Mouse (Mus musculus) CD4-positive, CD25-positive, alpha-beta regulatory T cell, adult 4 months (primary cell): ENCODE measurements around the gene Nudt14. TPM values are rescaled to one million over a fixed set of nuclear protein-coding genes. Genes with fewer than 3 reads are reported as not detected.

Source experiments
- ATAC-seq: one replicate; pipeline ENCODE4 v1.8.0; 2017
- polyA plus RNA-seq, 2 experiments: library from polyadenylated mRNA; unstranded; fragments of 100-300 nt; shearing (Covaris generic); gene quantifications; one replicate each; pipeline ENCODE4 v1.2.1; 2017

Gene Nudt14
- polyA plus RNA-seq, 2 experiments from 2014 or later = 38.1 to 42.5 TPM

DNA sequence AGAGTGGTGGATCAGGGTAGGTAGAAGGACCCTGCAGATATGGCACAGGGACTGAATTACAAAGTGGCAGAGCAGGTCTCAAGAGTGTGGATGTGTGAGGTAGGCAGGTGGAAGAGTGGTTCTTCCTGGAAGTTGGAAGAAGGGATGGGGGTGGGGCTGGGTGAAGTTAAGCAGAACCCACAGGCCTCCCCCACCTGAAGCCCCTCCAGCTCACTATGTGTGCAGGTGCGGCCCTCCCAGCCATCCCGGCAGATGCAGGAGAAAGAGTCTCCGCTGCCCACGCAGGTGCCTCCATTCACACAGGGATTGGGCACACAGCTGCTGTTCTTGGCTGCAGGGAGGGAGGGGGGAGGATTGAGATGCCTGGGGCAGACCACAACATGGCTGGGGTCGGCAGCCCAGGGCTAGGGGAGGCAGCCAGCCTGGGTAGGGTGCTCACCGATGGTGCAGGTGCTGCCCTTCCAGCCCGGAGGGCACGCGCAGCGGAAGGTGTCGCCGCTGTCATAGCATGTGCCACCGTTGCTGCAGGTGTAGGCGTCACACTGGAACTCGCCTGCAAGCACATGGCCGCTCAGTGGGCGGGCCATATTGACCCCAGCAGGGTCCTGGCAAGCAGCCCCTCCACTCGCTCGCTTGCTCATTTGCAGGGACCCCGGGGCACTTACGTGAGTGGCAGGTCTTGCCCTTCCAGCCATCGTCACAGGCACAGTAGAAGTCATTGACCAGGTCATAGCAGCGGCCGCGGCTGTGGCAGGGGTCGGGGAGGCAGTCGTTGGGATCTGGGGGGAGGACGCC is 28.8 kb downstream of the Nudt14 start:
- no peak for ATAC-seq

DNA sequence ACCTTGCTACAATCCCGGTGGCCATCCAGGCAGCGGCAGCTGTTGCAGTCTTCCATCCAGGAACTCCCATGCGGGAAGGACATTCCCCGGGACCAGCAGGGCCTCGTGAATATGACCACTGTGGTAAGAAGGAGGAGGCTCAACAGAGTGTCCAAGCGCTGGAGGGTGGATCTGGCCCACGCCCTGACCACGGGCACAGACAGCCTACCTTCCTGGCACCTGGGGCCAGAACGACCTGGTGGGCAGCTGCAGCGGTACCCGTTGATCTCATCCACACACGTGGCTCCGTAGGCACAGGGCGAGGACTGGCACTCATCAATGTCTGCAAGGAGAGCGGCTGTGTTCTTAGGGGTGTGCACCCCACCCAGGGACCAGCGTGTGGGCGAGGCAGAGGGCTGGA is 30.2 kb downstream of the Nudt14 start:
- ATAC-seq = no peak

DNA sequence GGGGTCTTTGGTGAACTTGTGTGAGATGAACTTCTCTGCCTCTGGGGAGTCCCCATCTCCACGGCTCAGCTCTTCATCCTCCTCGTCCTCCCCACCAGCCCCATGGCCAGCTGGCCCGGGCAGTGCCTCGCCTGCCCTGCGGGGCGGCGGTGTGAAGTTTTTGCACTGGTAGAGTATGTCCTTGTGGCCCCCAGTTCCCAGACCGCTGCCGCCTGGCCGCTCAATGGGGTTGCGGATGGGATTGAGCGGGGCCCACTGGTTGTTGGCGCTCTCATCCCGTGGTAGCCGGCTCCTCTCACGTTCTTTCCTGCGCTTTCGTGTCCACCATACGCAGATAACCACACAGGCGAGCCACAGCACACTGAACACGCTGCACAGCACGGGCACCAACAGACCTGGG is 32.9 kb downstream of the Nudt14 start:
- ATAC-seq = no peak

DNA sequence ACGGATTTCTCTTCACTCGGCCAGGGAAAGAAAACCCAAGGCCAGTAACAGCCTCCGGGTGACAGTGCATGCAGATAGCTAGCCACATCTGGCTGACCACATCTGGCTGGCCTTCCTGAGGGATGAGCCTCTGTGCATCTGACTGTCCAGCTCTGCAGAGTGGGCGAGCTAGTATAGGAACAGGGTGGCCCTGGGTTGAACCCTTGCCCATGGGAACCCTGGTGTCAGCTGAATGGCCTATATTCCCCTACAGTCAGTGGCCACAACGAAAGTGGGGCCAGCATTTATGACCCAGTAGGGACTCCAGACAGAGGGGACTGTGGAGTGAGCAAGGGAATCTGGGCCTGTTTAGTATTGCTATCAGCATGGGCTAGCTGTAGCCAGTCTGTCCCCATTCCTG is 36.9 kb downstream of the Nudt14 start:
- ATAC-seq = no peak

DNA sequence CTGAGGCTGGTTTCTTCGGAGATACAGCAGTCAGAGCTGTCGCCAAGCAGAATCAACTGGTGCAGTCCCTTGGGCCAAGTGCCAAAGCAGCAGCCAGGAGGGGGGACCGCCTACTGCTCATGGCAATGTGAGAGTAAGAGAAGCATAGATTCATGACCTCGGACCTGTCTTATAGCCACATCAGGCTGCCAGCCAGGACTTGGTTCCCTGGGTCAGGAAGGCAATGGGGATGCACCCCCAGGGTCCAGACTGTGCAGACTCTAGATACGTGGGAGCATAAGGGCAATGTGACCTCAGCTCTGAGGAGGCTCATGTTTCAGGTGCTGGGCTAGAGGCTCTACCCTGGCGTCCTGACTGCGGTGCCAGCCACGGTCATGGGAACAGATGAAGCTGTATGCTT is 38.0 kb downstream of the Nudt14 start:
- ATAC-seq = no peak

DNA sequence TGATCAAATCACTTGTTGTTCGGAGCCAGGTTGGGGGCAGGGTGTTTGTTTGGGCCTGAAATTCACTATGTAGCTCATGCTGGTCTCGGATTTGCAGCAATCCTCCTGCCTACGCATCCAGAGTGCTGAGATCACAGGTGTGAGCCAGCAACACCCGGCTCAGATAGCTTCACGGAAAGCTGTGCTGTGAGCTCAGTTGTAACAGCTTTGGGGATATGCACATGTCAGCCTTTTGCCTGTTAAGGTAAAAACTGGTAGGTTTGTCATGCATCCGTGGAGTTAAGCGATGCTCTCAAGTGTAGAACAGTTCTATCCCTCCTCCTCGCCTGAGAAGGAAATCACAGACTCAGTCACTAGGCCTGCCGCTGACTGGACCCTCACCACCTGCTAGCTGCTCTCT is 41.3 kb downstream of the Nudt14 start:
- ATAC-seq = no peak

DNA sequence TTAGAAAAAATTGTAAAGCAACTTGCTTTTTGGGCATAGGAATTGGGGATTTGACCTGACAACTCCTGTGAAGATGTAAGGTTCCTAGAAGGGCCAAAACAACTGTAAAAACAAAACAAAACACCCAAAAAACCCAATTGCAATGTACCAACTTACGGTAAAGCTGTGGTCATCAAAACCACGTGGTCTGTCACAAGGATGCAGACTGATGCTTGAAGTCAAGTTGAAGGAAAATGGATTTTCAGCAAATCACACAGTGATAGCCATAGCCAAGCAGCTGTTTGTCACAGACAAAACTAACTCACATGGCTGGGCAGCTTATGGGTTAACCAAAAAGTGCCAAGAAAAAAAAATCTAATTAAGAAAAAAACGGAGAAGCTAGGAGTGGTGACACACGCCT is 43.0 kb downstream of the Nudt14 start:
- no peak for ATAC-seq

DNA sequence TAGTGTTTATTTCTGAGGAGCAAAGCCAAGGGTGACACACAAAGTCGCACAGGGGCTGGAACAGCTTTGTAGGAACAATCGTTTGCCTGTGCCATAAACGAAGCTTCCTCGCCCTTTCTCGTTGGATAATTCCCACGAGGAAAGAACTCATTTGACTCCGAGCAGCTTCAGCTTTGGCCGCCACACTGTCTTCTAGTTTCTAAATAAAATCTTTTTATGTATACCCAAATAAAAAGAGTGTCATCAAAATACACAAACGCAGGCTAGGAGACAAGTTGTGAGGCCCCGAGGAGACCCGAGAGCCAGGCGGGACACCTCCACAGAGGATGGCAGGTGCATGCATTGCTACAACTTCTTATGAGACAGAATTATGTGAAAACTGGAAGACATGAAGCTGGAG is 43.6 kb downstream of the Nudt14 start:
- ATAC-seq = no peak

DNA sequence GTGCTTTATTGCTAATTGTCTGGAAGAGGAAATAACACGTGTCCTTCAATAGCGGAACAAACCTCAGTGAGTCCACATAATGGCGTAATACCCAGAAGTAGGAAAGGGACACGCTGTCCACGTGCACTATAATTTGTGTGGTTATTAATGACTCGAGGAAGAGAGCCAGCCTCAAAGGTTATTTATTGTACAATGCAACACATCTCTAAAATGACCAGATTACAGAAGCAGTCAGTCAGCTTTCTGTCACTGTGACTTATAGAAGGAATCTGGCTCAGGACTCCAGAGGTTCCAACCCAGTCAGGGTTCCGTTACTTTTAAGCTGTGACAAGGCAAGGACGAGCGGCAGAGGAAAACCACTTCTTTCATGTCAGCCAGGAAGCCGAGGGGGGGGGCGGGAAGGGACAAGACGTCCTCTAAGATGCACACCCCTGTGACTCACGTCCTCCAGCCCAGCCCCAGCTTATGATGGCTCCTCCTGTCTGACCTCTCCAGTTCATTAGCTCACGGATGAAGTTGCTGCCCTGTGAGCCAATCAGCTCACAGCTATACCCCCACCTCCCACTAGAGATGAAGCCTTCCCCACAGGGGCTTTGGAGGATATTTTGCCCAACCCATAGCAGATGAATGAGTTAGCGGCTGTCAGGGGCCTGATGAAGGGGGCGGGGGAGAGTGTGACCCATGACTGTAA is 44.3 kb downstream of the Nudt14 start:
- ATAC-seq = no peak

DNA sequence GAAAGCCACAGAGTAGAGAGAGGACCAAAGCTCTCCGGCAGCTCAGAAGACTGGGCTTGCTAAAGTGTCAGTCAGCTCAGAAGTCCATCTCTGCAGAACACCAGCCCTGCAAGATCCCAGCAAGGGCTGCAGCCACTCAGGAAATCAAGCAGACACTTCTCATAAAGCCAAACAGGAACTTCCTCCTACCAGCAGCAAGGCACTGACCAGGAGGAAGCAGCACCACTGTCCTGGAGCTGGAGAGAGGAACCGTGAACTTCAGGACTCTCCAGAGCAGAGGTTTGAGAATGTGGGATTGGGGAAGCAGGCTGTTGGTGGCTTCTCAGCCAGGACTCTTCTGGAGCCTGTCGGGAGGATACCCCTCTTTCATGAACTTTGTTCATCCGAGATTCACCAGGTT is 47.0 kb downstream of the Nudt14 start:
- ATAC-seq = no peak

DNA sequence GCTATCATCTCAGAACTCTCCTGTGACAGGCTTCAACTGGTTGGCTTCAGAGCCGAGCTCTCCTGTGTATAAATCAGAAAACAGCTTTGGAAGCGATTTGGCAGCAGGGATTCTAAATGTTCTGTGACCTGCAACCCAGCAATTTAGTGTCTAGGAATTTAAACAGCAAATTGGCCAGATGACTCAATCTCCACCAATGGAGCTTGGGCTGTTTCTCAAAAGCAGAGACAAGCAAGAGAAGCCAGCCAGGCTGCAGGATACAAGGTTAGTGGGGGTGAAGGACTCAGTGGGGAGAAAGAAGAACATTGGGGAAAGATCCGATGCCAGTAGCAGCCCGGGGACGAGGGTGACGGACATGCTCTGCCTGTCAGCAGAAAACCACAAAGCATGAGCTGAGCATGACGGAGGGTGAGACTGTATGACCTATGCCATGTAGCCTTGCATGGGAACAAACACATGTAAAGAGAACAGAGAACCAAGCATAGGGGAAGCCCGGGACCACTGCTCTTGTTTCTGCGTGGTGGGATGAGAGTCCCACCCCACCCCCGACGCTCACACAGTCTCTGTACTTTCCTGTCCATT is 47.5 kb downstream of the Nudt14 start:
- ATAC-seq = no peak

DNA sequence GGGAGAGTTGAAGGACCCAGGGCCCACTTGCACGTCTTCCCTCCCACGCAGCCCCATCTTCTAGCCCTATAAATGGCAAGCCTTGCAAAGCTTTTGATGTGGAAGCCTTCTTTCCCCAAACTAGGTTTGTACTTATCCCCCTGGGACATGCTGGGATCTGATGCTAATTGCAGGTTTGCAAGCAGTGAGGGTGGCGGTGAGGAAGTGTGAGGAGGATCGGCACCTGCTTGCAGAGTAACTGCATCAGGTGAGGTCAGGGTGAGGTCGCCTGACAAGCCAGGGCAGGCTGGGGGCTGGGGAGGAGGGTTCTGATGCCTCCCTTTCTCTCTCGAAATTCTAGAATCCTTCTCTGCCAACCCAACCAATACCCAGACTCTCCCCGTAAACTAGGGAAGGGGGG is 56.5 kb downstream of the Nudt14 start:
- ATAC-seq = no peak

Other genes with a start within 250 kb of the Nudt14 start
- gene Cep170b, start 221.7 kb downstream of the Nudt14 start, polyA plus RNA-seq = 1 to 10 TPM; 2.4 to 4.9 TPM
- 1 to 10 TPM; 1.7 to 7.2 TPM for gene Pld4, start 181.5 kb downstream of the Nudt14 start, polyA plus RNA-seq
- gene Ahnak2, start 139.5 kb downstream of the Nudt14 start, polyA plus RNA-seq = not detected
- under 1 TPM in 1 of 2 experiments, not detected in 1; 0.22 TPM for gene Clba1, start 133.2 kb downstream of the Nudt14 start, polyA plus RNA-seq
- gene Cdca4, start 112.7 kb downstream of the Nudt14 start, polyA plus RNA-seq = 10 to 100 TPM; 70.5 to 85.8 TPM
- 100 to 1,000 TPM in 1 of 2 experiments, 10 to 100 TPM in 1; 79.5 to 107 TPM for gene Gpr132, start 73.9 kb downstream of the Nudt14 start, polyA plus RNA-seq
- 1 to 10 TPM; 1.1 to 2.0 TPM for gene Jag2, start 12.3 kb downstream of the Nudt14 start, polyA plus RNA-seq
- gene Btbd6, start 34.4 kb upstream of the Nudt14 start, polyA plus RNA-seq = 1 to 10 TPM; 7.8 to 8.7 TPM
- 10 to 100 TPM; 26.9 to 32.7 TPM for gene Brf1, start 58.6 kb upstream of the Nudt14 start, polyA plus RNA-seq
- gene Pacs2, start 72.4 kb upstream of the Nudt14 start, polyA plus RNA-seq = 1 to 10 TPM; 5.8 to 7.3 TPM
- gene Tex22, start 132.4 kb upstream of the Nudt14 start, polyA plus RNA-seq = not detected
- 10 to 100 TPM in 1 of 2 experiments, 1 to 10 TPM in 1; 9.6 to 15.1 TPM for gene Mta1, start 156.2 kb upstream of the Nudt14 start, polyA plus RNA-seq
- gene Crip2, start 198.1 kb upstream of the Nudt14 start, polyA plus RNA-seq = 1 to 10 TPM; 5.7 to 6.9 TPM
- gene Crip1, start 204.2 kb upstream of the Nudt14 start, polyA plus RNA-seq = 1,000 to 10,000 TPM in 1 of 2 experiments, 100 to 1,000 TPM in 1; 784 to 1,045 TPM
- gene Tedc1, start 214.3 kb upstream of the Nudt14 start, polyA plus RNA-seq = 1 to 10 TPM; 1.5 to 3.3 TPM
- gene Tmem121, start 243.8 kb upstream of the Nudt14 start, polyA plus RNA-seq = not detected